Mouse (Mus musculus) kidney, adult 8-10 months (tissue): ENCODE measurements around the gene Cercam.
"Not testable (repeated sequence)": the region's sequence is repeated elsewhere in the genome, so short reads cannot be mapped to it uniquely, and the experiment has no call there.

ENCODE experiments used
- DNase-seq, 2 experiments: peaks; one replicate each; pipeline ENCODE4 v3.0.0; 2022

Gene Cercam

DNA sequence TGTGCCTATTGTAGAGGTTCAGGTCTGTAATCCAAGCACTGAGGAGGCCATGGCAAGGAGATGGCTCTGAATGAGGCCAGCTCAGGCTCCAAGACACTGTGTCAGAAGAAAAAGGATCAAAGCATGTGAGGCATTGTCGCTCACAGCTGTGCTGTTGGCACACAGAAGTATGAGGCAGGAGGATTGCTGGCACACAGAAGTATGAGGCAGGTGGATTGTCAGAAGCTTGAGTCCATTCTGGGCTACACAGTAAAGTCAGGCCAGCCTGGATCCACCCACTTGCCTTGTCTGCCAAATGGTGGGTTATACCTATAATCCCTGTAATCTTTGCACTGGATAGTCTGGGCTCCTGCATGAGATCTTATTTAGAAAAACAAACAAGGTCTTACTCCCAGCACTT, 29.1 kb downstream of the Cercam start:
- DNase-seq: no peak

DNA sequence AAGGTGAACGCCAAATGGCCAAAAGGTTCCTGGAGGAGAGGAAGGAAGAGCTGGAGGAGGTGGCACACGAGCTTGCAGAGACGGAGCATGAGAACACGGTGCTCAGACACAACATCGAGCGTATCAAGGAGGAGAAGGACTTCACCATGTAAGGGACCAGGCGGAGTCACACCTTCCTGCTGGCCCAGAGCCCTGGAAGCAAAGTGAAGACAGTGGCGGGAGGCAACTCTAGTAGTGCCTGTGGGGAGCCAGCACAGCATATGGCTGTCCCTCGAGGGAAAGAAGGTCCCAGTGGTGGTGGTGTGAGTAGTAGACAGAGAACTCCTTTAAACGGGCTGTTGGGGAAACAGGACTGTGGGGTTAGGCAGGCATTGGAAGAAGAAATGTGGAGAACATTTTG, 33.2 kb downstream of the Cercam start:
- no peak for DNase-seq

DNA sequence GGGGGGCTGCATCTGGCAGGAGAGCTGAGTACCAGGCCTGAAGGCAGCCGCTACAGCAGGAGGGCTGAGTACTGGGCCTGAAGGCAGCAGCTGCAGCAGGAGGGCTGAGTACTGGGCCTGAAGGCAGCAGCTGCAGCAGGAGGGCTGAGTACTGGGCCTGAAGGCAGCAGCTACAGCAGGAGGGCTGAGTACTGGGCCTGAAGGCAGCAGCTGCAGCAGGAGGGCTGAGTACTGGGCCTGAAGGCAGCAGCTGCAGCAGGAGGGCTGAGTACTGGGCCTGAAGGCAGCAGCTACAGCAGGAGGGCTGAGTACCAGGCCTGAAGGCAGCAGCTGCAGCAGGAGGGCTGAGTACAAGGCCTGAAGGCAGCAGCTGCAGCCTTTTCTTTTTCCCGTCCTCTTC, 39.2 kb downstream of the Cercam start:
- not testable (repeated sequence) for DNase-seq

DNA sequence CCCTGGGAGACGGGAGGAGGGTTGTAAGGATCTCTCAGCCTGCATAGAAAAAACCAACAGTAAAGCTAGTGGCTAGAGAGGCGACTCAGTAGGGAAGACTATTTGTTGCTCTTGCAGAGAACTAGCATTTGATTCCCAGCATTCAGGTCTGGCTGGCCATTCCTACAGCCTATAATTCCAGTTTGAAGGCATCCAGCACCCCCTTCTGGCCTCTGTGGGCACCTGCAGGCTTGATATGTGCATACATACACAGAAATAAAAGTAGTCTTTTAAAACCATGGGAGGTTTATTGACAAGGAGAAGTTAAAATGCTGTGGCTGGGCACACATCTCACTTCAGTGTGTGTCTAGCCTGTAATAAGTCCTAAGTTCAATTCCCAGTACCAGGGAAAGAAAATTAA, 41.1 kb downstream of the Cercam start:
- no peak for DNase-seq

DNA sequence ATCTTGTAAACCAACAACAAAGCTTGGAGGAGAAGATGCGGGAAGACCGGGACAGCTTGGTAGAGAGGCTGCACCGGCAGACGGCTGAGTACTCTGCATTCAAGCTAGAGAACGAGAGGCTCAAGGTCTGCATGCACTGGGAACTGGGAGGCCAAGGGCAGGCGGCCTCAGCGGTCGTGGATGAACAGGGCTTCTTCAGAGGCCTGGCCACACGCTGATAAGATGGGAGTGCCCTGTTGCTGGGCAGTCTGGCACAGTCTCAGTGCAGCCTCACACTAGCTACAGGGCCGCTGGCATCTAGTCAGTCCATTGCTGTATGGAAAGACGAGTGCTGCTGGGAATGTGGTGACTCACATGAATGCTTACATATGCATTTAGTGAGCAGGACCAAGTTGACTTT, 48.7 kb downstream of the Cercam start:
- DNase-seq: no peak

DNA sequence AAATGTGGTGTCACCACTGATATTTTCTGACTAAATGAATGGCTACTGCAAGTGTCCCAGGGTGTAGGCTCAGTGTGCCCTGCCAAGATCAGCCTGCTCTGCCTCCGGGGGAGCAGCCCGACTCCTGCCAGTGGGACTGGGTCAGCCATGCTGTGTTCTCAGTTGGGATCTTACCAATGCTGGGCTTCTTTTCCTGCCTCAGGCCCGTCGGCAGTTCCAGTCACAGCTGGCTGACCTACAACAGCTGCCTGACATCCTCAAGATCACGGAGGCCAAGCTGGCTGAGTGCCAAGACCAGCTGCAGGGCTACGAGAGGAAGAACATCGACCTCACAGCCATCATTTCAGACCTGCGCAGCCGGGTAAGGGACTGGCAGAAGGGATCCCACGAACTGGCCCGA, 53.0 kb downstream of the Cercam start:
- peak; percentile 48 to 63 for DNase-seq

DNA sequence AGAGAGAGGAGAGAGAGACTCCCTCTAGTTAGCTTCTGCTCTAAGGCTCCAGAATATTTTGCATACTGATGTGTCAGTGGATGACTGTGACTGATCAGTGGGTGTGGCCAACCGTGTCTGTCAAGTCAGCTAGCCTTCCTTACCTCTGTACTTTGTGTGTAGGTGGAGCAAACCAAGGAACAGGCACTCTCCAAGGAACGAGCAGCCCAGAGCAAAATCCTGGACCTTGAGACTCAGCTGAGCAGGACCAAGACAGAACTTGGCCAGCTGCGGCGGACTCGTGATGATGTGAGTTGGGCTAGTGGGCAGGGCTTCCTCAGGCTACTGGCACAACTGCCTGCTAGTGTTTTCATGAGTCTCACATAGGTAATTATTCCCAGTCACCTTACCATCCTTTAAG, 57.6 kb downstream of the Cercam start:
- DNase-seq: peak; percentile 86 to 90

DNA sequence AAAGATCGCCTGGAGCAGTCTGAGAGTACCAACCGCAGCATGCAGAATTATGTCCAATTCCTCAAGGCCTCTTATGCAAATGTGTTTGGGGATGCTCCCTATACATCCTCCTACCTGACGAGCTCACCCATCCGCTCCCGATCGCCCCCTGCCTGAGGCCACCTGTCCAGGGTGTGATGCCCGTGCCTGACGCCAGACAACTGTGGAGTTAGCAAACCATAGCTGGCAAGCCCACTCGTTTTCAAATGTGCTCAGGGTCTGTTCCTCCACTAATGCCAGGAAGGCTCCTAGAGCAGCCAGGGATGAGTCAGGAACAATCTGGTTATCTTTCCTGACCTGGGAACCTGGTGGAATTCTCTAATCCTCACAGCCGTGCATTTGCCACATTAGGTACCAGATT, 61.5 kb downstream of the Cercam start:
- DNase-seq: no peak

DNA sequence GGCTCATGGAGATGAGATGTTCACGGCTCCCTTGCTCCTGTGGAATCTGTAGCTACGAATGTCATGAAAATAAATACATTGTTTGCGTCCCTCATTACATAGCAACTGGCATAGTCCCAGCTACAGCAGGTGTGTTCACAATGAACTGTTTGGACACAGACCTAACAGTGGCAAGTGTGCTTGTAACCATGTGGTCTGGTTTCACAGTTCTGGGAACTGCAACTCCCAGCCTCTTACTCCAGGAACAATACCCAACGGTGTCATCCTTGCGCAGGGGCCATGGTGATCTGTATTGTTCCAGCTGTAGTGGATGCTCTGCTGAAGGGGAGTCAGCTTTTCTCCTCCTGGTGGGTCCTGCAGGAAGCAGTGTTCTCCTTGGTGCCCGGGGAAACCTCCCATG, 62.2 kb downstream of the Cercam start:
- no peak for DNase-seq
